In the genomic region with DNA sequence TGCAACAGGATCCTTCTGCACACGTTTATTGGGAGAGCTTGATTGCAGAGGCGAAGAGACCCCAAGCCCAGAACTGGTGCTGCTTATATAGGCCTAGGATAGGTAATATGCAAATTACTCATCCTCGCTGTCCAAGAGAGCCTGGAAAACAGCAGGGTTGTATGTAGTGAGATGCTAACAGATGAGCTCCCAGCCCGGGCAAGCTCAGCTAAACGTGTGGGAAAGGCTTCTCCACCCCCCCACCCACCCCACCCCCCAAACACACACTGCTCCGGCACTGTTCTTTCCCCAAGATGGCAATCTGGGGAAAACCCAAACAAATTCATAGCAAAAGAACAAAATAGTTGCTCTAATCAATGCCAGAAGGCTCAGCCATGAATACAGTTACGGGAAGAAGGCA, we compare ENCODE assay signal across 25 mouse cellular contexts. TPM values are rescaled to one million over a fixed set of nuclear protein-coding genes. Genes with fewer than 3 reads are reported as not detected.
A peak's percentile ranks its signal among the peaks of the same experiment; 100 is the strongest.
DNase-seq lines count a peak whose midpoint lies in the region; ATAC-seq lines count a peak whose summit lies in the region.
"Had no signal": no experiment of that assay in that cellular context is flagged by ENCODE, and none has a peak within 500 bp of the region (broad histone marks: within the 10 kb centered on the region; RNA-seq: fewer than 3 reads in every experiment).

No protein-coding gene starts in this region.

- no peaks in the 10 kb centered on the region for H3K9me3 ChIP-seq in limb, embryonic 13.5 days
- no peaks in the 10 kb centered on the region for H3K9me3 ChIP-seq in limb, embryonic 10.5 days (replicated peaks)
- H3K9me3 ChIP-seq in embryonic facial prominence, embryonic 15.5 days (replicated peaks), result no peaks in the 10 kb centered on the region
- H3K9me3 ChIP-seq in stomach, embryonic 16.5 days (replicated peaks; ENCODE audit: control insufficient read depth, low read length), result no peaks in the 10 kb centered on the region
- no peaks in the 10 kb centered on the region for H3K9me3 ChIP-seq in midbrain, embryonic 13.5 days
- H3K9me3 ChIP-seq: G1E; heart, embryonic 10.5 days; heart, embryonic 13.5 days had no signal

- H3K4me3 ChIP-seq in limb, embryonic 13.5 days, result no peak overlapping the region
- H3K4me3 ChIP-seq in limb, embryonic 10.5 days, result no peak overlapping the region
- no peak overlapping the region for H3K4me3 ChIP-seq in embryonic facial prominence, embryonic 15.5 days (replicated peaks)
- no peak overlapping the region for H3K4me3 ChIP-seq in stomach, embryonic 16.5 days (replicated peaks; ENCODE audit: low read length)
- no peak overlapping the region for H3K4me3 ChIP-seq in midbrain, embryonic 13.5 days (replicated peaks)
- H3K4me3 ChIP-seq: heart, embryonic 10.5 days; heart, embryonic 13.5 days had no signal

- H3K27ac ChIP-seq in limb, embryonic 13.5 days, result peak overlapping the region; percentile 10; the same call in 1 of the 2 replicates
- no peak overlapping the region for H3K27ac ChIP-seq in limb, embryonic 10.5 days
- peak overlapping the region; percentile 70 for H3K27ac ChIP-seq in embryonic facial prominence, embryonic 15.5 days (replicated peaks)
- peak overlapping the region; percentile 75 for H3K27ac ChIP-seq in stomach, embryonic 16.5 days (ENCODE audit: low read length)
- H3K27ac ChIP-seq in midbrain, embryonic 13.5 days, result no peak overlapping the region
- H3K27ac ChIP-seq: heart, embryonic 10.5 days; heart, embryonic 13.5 days; hindbrain, embryonic 14.5 days; hindbrain, postnatal 0 days had no signal

- no peaks in the 10 kb centered on the region for H3K36me3 ChIP-seq in limb, embryonic 13.5 days
- H3K36me3 ChIP-seq in limb, embryonic 10.5 days, result no peaks in the 10 kb centered on the region
- no peaks in the 10 kb centered on the region for H3K36me3 ChIP-seq in embryonic facial prominence, embryonic 15.5 days
- H3K36me3 ChIP-seq in stomach, embryonic 16.5 days (ENCODE audit: control insufficient read depth, insufficient read depth, low read length), result no peaks in the 10 kb centered on the region
- H3K36me3 ChIP-seq in midbrain, embryonic 13.5 days, result no peaks in the 10 kb centered on the region
- H3K36me3 ChIP-seq: G1E; heart, embryonic 10.5 days; heart, embryonic 13.5 days had no signal

- H3K4me2 ChIP-seq in limb, embryonic 13.5 days (replicated peaks), result no peak overlapping the region; the same call in 1 of the 2 replicates
- H3K4me2 ChIP-seq in embryonic facial prominence, embryonic 15.5 days (replicated peaks), result 0 out of 2 replicates have a peak overlapping the region, but pooled peaks have one; percentile 5
- H3K4me2 ChIP-seq in stomach, embryonic 16.5 days (ENCODE audit: low read depth, low read length), result no peak overlapping the region
- H3K4me2 ChIP-seq in midbrain, embryonic 13.5 days (replicated peaks), result no peak overlapping the region
- H3K4me2 ChIP-seq: heart, embryonic 13.5 days; hindbrain, embryonic 14.5 days had no signal

- ATAC-seq in limb, embryonic 13.5 days (ENCODE audit: low FRiP score, low read depth), result no peak
- peak; percentile 35; the same call in 1 of the 2 replicates for ATAC-seq in embryonic facial prominence, embryonic 15.5 days (ENCODE audit: insufficient number of reproducible peaks, low FRiP score, low TSS enrichment, low read depth)
- no peak for ATAC-seq in stomach, embryonic 16.5 days (ENCODE audit: insufficient read depth, low FRiP score)
- ATAC-seq in midbrain, embryonic 13.5 days, result no peak
- no peak for ATAC-seq in cerebellum, adult (ENCODE audit: insufficient number of reproducible peaks, low FRiP score, low TSS enrichment)
- ATAC-seq: forebrain, embryonic 14.5 days; forebrain, postnatal 0 days; inflammation-experienced regulatory T-cells, adult 6 months had no signal

- peaks cover 19% of the 10 kb centered on the region for H3K4me1 ChIP-seq in limb, embryonic 13.5 days
- H3K4me1 ChIP-seq in limb, embryonic 10.5 days, result peaks cover 9% of the 10 kb centered on the region
- peaks cover 26% of the 10 kb centered on the region for H3K4me1 ChIP-seq in embryonic facial prominence, embryonic 15.5 days
- H3K4me1 ChIP-seq in stomach, embryonic 16.5 days (ENCODE audit: control insufficient read depth, insufficient read depth, low read length), result peaks cover 3% of the 10 kb centered on the region; the same call in 1 of the 2 replicates
- H3K4me1 ChIP-seq in midbrain, embryonic 13.5 days (replicated peaks), result no peaks in the 10 kb centered on the region

- no peak overlapping the region for H3K9ac ChIP-seq in limb, embryonic 13.5 days
- no peak overlapping the region for H3K9ac ChIP-seq in embryonic facial prominence, embryonic 15.5 days
- no peak overlapping the region for H3K9ac ChIP-seq in stomach, embryonic 16.5 days (ENCODE audit: low read length)
- H3K9ac ChIP-seq in midbrain, embryonic 13.5 days (replicated peaks), result no peak overlapping the region
- H3K9ac ChIP-seq: forebrain, postnatal 0 days; heart, embryonic 13.5 days; hindbrain, embryonic 14.5 days had no signal

- H3K27me3 ChIP-seq in limb, embryonic 13.5 days, result no peaks in the 10 kb centered on the region
- H3K27me3 ChIP-seq in limb, embryonic 10.5 days (ENCODE audit: low read depth, poor library complexity, severe bottlenecking), result no peaks in the 10 kb centered on the region
- H3K27me3 ChIP-seq in embryonic facial prominence, embryonic 15.5 days, result no peaks in the 10 kb centered on the region; the same call in 1 of the 2 replicates
- H3K27me3 ChIP-seq in stomach, embryonic 16.5 days (ENCODE audit: control insufficient read depth, insufficient read depth, low read length), result no peaks in the 10 kb centered on the region
- no peaks in the 10 kb centered on the region for H3K27me3 ChIP-seq in midbrain, embryonic 13.5 days
- H3K27me3 ChIP-seq: CH12.LX; heart, embryonic 13.5 days; Patski had no signal

- no peak for DNase-seq in limb, embryonic 10.5 days (ENCODE audit: low spot score)
- DNase-seq in thymus, postnatal 4 days, result no peak
- DNase-seq: adrenal gland, postnatal 10 days; adrenal gland, postnatal 36 days; B cell, adult 2 months; cerebellum, adult 11 months; cerebellum, adult 2 months; cerebellum, adult 9-11 months; cerebellum, postnatal 25 days; forebrain, postnatal 0 days; gastrocnemius, postnatal 25 days had no signal

- 42% methylated on average over 7 of the region's 7 CpGs for WGBS in limb, embryonic 13.5 days
- WGBS in limb, embryonic 10.5 days, result 70% methylated on average over 7 of the region's 7 CpGs
- 34% methylated on average over 7 of the region's 7 CpGs for WGBS in embryonic facial prominence, embryonic 15.5 days
- 61% methylated on average over 7 of the region's 7 CpGs for WGBS in stomach, embryonic 16.5 days
- 79% methylated on average over 7 of the region's 7 CpGs for WGBS in midbrain, embryonic 13.5 days

RNA-seq across cellular contexts. Expression of a gene that starts 29.7 kb away (rescaled TPM):
- polyA plus RNA-seq in limb, embryonic 13.5 days (2015; fragmentation: Nextera tagmentation; extraction: Ambion mirVana), result 936 and 944 TPM in 2 replicates
- polyA plus RNA-seq in limb, embryonic 10.5 days (2016; fragmentation: Nextera tagmentation; extraction: Ambion mirVana), result 697 and 777 TPM in 2 replicates
- 844 and 852 TPM in 2 replicates for polyA plus RNA-seq in embryonic facial prominence, embryonic 15.5 days (2015; fragmentation: Nextera tagmentation; extraction: Ambion mirVana)
- 525 and 535 TPM in 2 replicates for polyA plus RNA-seq in stomach, embryonic 16.5 days (2015; fragmentation: Nextera tagmentation; extraction: Ambion mirVana)
- 703 and 728 TPM in 2 replicates for polyA plus RNA-seq in midbrain, embryonic 13.5 days (2015; fragmentation: Nextera tagmentation; extraction: Ambion mirVana)
- polyA plus RNA-seq: G1E had no signal

Comparison
In these comparisons a context has a peak if more than half of its experiments do, and no peak if none do; other contexts are left out.
1. H3K27ac ChIP-seq: peak in limb, embryonic 13.5 days (single experiment), embryonic facial prominence, embryonic 15.5 days (single experiment) and stomach, embryonic 16.5 days (single experiment); none in limb, embryonic 10.5 days (single experiment) and midbrain, embryonic 13.5 days (single experiment).